Mouse (Mus musculus): ENCODE data around the gene Klhl29.

The Klhl29 gene

GRCm38 (mm10) chr12:5375616-5376461 is at the start of gene Klhl29:
Klhl29 (minus strand) TSS chr12:5375682.
- DNase-seq (ENCODE audit: low spot score): peak; percentile 38

- no peak for DNase-seq (ENCODE audit: low spot score)
These were observed 49.8 kb upstream of the Klhl29 start for GRCm38 (mm10) chr12:5425276-5425675.

- DNase-seq (ENCODE audit: low spot score): no peak
These were observed 40.3 kb upstream of the Klhl29 start for GRCm38 (mm10) chr12:5415806-5416205.

GRCm38 (mm10) chr12:5413976-5414375 is 38.5 kb upstream of the Klhl29 start:
- no peak for DNase-seq (ENCODE audit: low spot score)

- DNase-seq (ENCODE audit: low spot score): no peak
These were observed 36.5 kb upstream of the Klhl29 start for GRCm38 (mm10) chr12:5411761-5412537.

GRCm38 (mm10) chr12:5411346-5411745 is 35.9 kb upstream of the Klhl29 start:
- DNase-seq (ENCODE audit: low spot score): no peak

- peak; percentile 62 for DNase-seq (ENCODE audit: low spot score)
These were observed 35.1 kb upstream of the Klhl29 start for GRCm38 (mm10) chr12:5410391-5411115.

GRCm38 (mm10) chr12:5407175-5407574 is 31.7 kb upstream of the Klhl29 start:
- DNase-seq (ENCODE audit: low spot score): no peak

- DNase-seq (ENCODE audit: low spot score): no peak
These were observed 21.9 kb upstream of the Klhl29 start for GRCm38 (mm10) chr12:5397423-5397822.

- no peak for DNase-seq (ENCODE audit: low spot score)
These were observed 19.7 kb upstream of the Klhl29 start for GRCm38 (mm10) chr12:5395188-5395587.

- no peak for DNase-seq (ENCODE audit: low spot score)
These were observed 11.6 kb upstream of the Klhl29 start for GRCm38 (mm10) chr12:5387112-5387511.

- no peak for DNase-seq (ENCODE audit: low spot score)
These were observed 11.2 kb upstream of the Klhl29 start for GRCm38 (mm10) chr12:5386688-5387087.

GRCm38 (mm10) chr12:5381694-5382093 is 6.2 kb upstream of the Klhl29 start:
- DNase-seq (ENCODE audit: low spot score): no peak

GRCm38 (mm10) chr12:5374684-5375615 is 532 bp downstream of the Klhl29 start:
- no peak for DNase-seq (ENCODE audit: low spot score)

- DNase-seq (ENCODE audit: low spot score): no peak
These were observed 1.2 kb downstream of the Klhl29 start for GRCm38 (mm10) chr12:5374196-5374683.

GRCm38 (mm10) chr12:5373641-5374195 is 1.8 kb downstream of the Klhl29 start:
- DNase-seq (ENCODE audit: low spot score): no peak

GRCm38 (mm10) chr12:5369396-5369795 is 6.1 kb downstream of the Klhl29 start:
- no peak for DNase-seq (ENCODE audit: low spot score)

GRCm38 (mm10) chr12:5364836-5365235 is 10.6 kb downstream of the Klhl29 start:
- no peak for DNase-seq (ENCODE audit: low spot score)

- DNase-seq (ENCODE audit: low spot score): no peak
These were observed 11.4 kb downstream of the Klhl29 start for GRCm38 (mm10) chr12:5363961-5364634.

GRCm38 (mm10) chr12:5359065-5359464 is 16.4 kb downstream of the Klhl29 start:
- no peak for DNase-seq (ENCODE audit: low spot score)
